Mouse (Mus musculus) heart, adult 2 months (tissue): Measurements from ENCODE around the gene Dlx1. TPM values are rescaled to one million over a fixed set of nuclear protein-coding genes. Genes with fewer than 3 reads are reported as not detected.
A peak's percentile ranks its signal among the peaks of the same experiment; 100 is the strongest.

ENCODE experiments used
- DNase-seq, 2 experiments: peaks; one replicate each; pipeline ENCODE4 v3.0.0; 2021
- H3K27ac ChIP-seq: fragments of 200-600 bp; 2 replicates; pipeline ENCODE4 v1.8.1; 2022
- H3K27me3 ChIP-seq: fragments of 200-500 bp; 2 replicates; pipeline ENCODE4 v1.6.1; 2012; ENCODE audit warnings: mild to moderate bottlenecking, low read length, inconsistent platforms, mixed read lengths; ENCODE audit not compliant: control insufficient read depth, insufficient read depth
- H3K36me3 ChIP-seq: fragments of 200-500 bp; 2 replicates; pipeline ENCODE4 v1.6.1; 2012; ENCODE audit warnings: low read length, inconsistent platforms; ENCODE audit not compliant: control insufficient read depth, insufficient read depth
- H3K4me1 ChIP-seq: fragments of 200-500 bp; 2 replicates; pipeline ENCODE4 v1.6.1; 2011; ENCODE audit warnings: low read length; ENCODE audit not compliant: control insufficient read depth, insufficient read depth
- H3K4me3 ChIP-seq: fragments of 200-600 bp; 2 replicates; pipeline ENCODE4 v1.8.1; 2022
- H3K79me2 ChIP-seq: fragments of 200-500 bp; replicated peaks from 2 replicates; pipeline ENCODE4 v1.6.1; 2012; ENCODE audit warnings: mild to moderate bottlenecking, inconsistent platforms, low read length, moderate library complexity, mixed read lengths; ENCODE audit not compliant: control insufficient read depth, insufficient read depth
- H3K9ac ChIP-seq: fragments of 200-500 bp; 2 replicates; pipeline ENCODE4 v1.6.1; 2012; ENCODE audit warnings: low read depth, mild to moderate bottlenecking, control low read depth, inconsistent platforms, low read length, mixed read lengths
- CTCF ChIP-seq: fragments of 200-600 bp; IDR thresholded peaks from 2 replicates; pipeline ENCODE4 v1.8.1; 2022; ENCODE audit warnings: antibody characterized with exemption, mild to moderate bottlenecking, moderate library complexity
- EP300 ChIP-seq: fragments of 200-500 bp; IDR thresholded peaks from 2 replicates; pipeline ENCODE4 v1.6.1; 2011; ENCODE audit warnings: low read depth, low read length, control low read depth; ENCODE audit not compliant: insufficient read depth
- POLR2A ChIP-seq: fragments of 200-500 bp; IDR thresholded peaks from 2 replicates; pipeline ENCODE4 v1.6.1; 2011; ENCODE audit warnings: mild to moderate bottlenecking, low read depth, low read length, control low read depth; ENCODE audit not compliant: insufficient read depth
- WGBS: fragments of 180-500 bp; shearing (Covaris S2); methylation state at CpG from one replicate; pipeline ENCODE4 v1.1.7; 2018; 5-methylcytosine and 5-hydroxymethylcytosine counted together
- intact Hi-C: fragments of 180-260 bp; cut with DNase I; formaldehyde crosslinking; loops from one replicate; pipeline ENCODE4 v1.15.1; 2025
- polyA plus RNA-seq: library from polyadenylated mRNA; depleted of rRNA; stranded (reverse); fragments of >200 nt; gene quantifications from 2 replicates; pipeline ENCODE4 v1.2.3, GENCODE M21; 2012
- total RNA-seq, 2 experiments: library from RNA; stranded (reverse); gene quantifications; 2 replicates each; pipeline ENCODE4 v1.2.3; 2021

The Dlx1 gene
- total and polyA plus RNA-seq, 3 experiments: 0.14 to 0.39 (median 0.23) TPM

DNA sequence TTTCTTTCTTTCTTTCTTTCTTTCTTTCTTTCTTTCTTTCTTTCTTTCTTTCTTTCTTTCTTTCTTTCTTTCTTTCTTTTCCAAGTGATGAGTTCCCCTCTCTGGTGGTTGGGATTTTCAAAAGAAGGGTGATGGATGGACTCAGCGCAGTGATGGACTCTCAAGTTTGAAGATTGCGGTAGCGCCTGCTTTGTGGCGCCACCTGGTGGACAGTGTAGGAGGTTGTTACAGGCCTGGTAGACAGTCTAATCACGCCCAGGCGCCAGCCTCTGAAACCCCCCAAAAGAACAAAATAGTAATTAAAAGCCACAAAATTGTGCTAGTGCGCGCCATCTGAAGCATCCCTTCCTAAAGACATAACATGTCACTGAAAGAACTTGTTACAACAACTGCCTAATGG is 19.9 kb downstream of the Dlx1 start:
- H3K27ac ChIP-seq: no peak overlapping the region
- H3K27me3 ChIP-seq: peaks cover 41% of the 10 kb centered on the region
- H3K4me1 ChIP-seq: peaks cover 1% of the 10 kb centered on the region; the same call in 1 of the 2 replicates
- H3K36me3 ChIP-seq: no peaks in the 10 kb centered on the region
- intact Hi-C loops: loop anchor here (2.0 to 5.0 kb wide), 2 partner anchors 393 to 1729 kb away; no protein-coding TSS in a partner anchor
- no peak overlapping the region for H3K4me3 ChIP-seq
- no peaks in the 10 kb centered on the region for H3K79me2 ChIP-seq
- H3K9ac ChIP-seq: no peak overlapping the region
- WGBS: 15% methylated on average over 8 of the region's 8 CpGs
- TF ChIP-seq CTCF (peak; percentile 83), EP300 (no peak)
- peak; percentile 69 to 80 for DNase-seq

DNA sequence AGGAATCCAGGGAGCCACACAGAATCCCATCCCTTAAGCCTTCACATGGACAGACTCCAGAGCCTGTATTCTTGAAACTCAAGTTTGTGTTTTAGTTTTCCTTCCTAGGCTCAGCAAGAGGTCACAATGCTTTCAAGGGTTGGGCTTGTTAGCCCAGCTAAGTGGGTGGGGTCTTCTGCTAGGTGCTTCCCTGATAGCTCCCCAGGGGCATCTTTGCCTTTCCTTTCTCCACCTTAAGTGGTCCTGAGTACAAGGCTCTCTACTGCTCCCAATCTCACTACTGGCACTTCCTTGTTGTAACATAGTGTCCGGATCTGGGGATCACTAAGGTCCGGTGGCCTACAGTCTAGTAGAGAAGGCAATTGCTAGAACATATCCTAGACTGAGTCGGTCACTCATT is 22.4 kb downstream of the Dlx1 start:
- intact Hi-C loops: no loop called here
- no peak overlapping the region for H3K4me3 ChIP-seq
- no peaks in the 10 kb centered on the region for H3K36me3 ChIP-seq
- H3K27me3 ChIP-seq: peaks cover 28% of the 10 kb centered on the region
- H3K27ac ChIP-seq: no peak overlapping the region
- DNase-seq: no peak
- no peaks in the 10 kb centered on the region for H3K4me1 ChIP-seq
- TF ChIP-seq CTCF (no peak), EP300 (no peak), POLR2A (no peak)
- 27% methylated on average over 3 of the region's 3 CpGs for WGBS
- H3K79me2 ChIP-seq: no peaks in the 10 kb centered on the region
- no peak overlapping the region for H3K9ac ChIP-seq

DNA sequence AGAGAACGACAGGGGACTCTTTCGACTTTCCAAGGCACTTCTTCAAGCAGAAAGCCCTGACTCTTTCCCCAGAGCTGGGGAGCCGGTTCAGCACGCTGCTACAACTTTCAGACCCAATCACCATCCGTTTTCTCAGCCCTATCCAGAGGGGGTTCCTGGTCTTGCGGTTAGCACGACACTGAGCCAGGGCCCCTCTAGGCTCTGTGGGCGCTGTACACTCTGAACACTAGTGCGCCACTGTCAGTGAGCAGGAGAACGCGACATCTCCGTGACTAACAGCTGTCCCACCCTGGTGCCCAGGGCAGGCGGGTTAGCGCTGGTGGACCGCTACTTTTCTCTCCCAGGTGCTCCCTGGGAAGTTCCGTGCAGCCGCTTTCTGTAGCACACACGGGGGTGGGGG is 23.8 kb downstream of the Dlx1 start:
- no peak for DNase-seq
- WGBS: 2% methylated on average over 18 of the region's 18 CpGs
- Histone ChIP-seq H3K36me3 (no peaks in the 10 kb centered on the region), H3K27me3 (peaks cover 16% of the 10 kb centered on the region), H3K27ac (no peak overlapping the region), H3K9ac (no peak overlapping the region), H3K79me2 (no peaks in the 10 kb centered on the region), H3K4me1 (no peaks in the 10 kb centered on the region), H3K4me3 (no peak overlapping the region)
- intact Hi-C loops: no loop called here
- TF ChIP-seq CTCF: no peak
- no peak for TF ChIP-seq EP300
- no peak for TF ChIP-seq POLR2A

DNA sequence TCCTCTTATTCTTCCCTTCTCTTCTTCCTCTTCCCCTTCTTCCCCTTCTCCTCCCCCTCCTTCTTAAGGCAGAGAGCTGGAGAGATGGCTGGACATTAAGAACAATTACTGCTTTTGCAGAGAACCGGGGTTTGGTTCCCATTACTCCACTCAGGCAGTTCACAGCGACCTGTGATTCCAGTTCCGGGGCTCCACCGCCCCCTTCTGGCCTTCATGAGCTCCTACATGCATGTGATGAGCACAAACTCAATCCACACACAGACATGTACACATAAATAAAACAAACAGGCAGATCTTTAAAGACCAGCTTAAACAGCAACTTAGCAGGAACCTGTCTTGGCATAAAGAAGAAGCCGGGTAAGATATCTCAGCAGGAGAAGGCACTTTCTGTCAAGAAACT is 28.2 kb downstream of the Dlx1 start:
- H3K36me3 ChIP-seq: no peaks in the 10 kb centered on the region
- H3K27me3 ChIP-seq: peaks cover 7% of the 10 kb centered on the region
- no peaks in the 10 kb centered on the region for H3K4me1 ChIP-seq
- intact Hi-C loops: no loop called here
- no peak for TF ChIP-seq POLR2A
- TF ChIP-seq CTCF: no peak
- TF ChIP-seq EP300: no peak
- no peak overlapping the region for H3K27ac ChIP-seq
- H3K4me3 ChIP-seq: no peak overlapping the region
- WGBS: 66% methylated on average over 5 of the region's 5 CpGs
- no peak for DNase-seq
- H3K9ac ChIP-seq: no peak overlapping the region
- H3K79me2 ChIP-seq: no peaks in the 10 kb centered on the region

DNA sequence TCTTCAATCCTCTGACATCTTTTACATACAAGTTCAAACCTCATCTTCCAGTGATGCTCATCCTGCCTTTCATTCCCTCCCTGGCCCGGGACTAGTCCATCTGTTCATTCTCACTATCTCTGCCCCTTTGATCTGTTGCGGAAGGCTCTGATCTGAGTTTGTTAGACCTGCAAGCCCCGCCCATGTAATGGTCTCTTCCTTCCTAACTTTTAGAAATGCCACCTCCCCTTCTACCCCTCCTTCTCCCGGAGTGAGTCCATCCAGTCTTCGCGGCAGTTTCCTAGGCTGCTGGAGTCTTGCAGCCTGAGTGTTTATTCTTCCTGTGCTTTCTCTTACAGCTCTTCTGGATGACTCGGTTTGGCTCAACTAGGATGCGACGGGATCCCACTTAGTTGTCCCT is 38.6 kb downstream of the Dlx1 start:
- Histone ChIP-seq H3K27me3 (no peaks in the 10 kb centered on the region), H3K4me3 (no peak overlapping the region), H3K9ac (no peak overlapping the region), H3K79me2 (no peaks in the 10 kb centered on the region), H3K4me1 (no peaks in the 10 kb centered on the region), H3K36me3 (no peaks in the 10 kb centered on the region), H3K27ac (no peak overlapping the region)
- WGBS: 70% methylated on average over 9 of the region's 9 CpGs
- TF ChIP-seq EP300: no peak
- TF ChIP-seq CTCF: no peak
- no peak for TF ChIP-seq POLR2A
- no peak for DNase-seq
- intact Hi-C loops: no loop called here

DNA sequence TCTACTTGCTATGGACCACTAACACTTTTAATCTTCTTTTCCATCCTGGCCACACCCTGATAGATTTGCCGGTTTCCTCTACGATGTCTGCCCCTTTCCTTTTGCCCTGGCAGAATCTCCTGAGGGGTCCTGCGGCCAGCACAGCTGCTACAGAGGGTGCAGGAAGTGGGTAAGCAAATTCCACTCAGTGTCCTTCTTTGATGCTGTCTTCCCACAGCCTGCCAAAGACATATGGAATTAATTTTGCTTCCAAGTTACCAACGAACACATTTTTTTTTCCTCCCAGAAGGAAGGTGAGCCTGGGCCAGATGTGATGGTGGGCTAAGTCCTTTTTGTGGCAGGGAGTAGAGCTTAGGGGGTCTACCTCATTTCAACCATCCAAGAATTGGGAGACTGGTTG is 45.8 kb downstream of the Dlx1 start:
- H3K4me1 ChIP-seq: no peaks in the 10 kb centered on the region
- H3K79me2 ChIP-seq: no peaks in the 10 kb centered on the region
- no peak overlapping the region for H3K9ac ChIP-seq
- H3K27ac ChIP-seq: no peak overlapping the region
- intact Hi-C loops: no loop called here
- no peaks in the 10 kb centered on the region for H3K36me3 ChIP-seq
- WGBS: 44% methylated on average over 4 of the region's 4 CpGs
- H3K4me3 ChIP-seq: no peak overlapping the region
- no peaks in the 10 kb centered on the region; the same call in 1 of the 2 replicates for H3K27me3 ChIP-seq
- no peak for DNase-seq
- no peak for TF ChIP-seq POLR2A
- no peak for TF ChIP-seq EP300
- TF ChIP-seq CTCF: no peak
